Mouse (Mus musculus): ENCODE data around the gene Fam219a.

DNA sequence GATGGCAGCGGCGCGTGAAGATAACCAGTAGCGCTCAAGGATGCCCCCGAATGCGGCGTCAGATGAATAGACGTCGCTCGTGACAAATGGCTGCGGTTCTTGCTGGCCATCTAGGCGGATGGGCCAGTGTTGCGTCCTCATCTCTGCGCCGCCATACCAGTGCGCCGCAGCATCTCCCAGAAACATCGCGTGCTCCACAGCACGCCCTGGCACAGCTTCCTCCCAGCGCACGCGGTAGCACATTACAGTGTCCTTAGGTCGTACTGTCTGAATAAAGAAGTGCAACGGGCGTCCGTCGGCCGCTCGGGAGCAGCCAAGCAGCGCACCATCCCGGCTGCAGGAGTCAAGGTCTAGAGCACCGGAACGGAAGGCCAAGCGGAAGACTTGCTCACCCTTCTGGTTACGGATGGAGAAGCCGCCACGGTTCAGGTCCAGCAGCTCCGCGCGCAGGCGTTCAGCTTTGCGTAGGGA, 70.4 kb downstream of the Fam219a start:
- TF ChIP-seq POLR2A (IDR thresholded peaks at IDR 0.05; ENCODE audit: low read depth, low read length) (no peak), CTCF (IDR thresholded peaks at IDR 0.05; ENCODE audit: extremely low read depth, insufficient read length, insufficient replicate concordance, low read depth, low read length) (no peak)
